Mouse (Mus musculus) WW6 (cell line): ENCODE data around the gene Ins2.
A peak's percentile ranks its signal among the peaks of the same experiment; 100 is the strongest.

Experiments
- DNase-seq: peaks from one replicate; pipeline ENCODE4 v3.0.0-alpha.2; 2013; ENCODE audit warnings: low read depth, low spot score

The Ins2 gene

GRCm38 (mm10) chr7:142743281-142743680 is at the start of gene Ins2:
TSS of gene Ins2 (minus strand) at chr7:142743381.
- DNase-seq: no peak

GRCm38 (mm10) chr7:142792650-142793275 is 49.6 kb upstream of the Ins2 start:
- DNase-seq: no peak

GRCm38 (mm10) chr7:142789667-142790066 is 46.5 kb upstream of the Ins2 start:
- DNase-seq: no peak

- DNase-seq: no peak
Measured at GRCm38 (mm10) chr7:142737772-142738171, 5.4 kb downstream of the Ins2 start.

- DNase-seq: no peak
Measured at GRCm38 (mm10) chr7:142736943-142737490, 6.2 kb downstream of the Ins2 start.

- no peak for DNase-seq
Measured at GRCm38 (mm10) chr7:142725973-142726372, 17.2 kb downstream of the Ins2 start.

- no peak for DNase-seq
Measured at GRCm38 (mm10) chr7:142720725-142721124, 22.5 kb downstream of the Ins2 start.

GRCm38 (mm10) chr7:142714783-142715498 is 28.2 kb downstream of the Ins2 start:
- peak; percentile 28 for DNase-seq

GRCm38 (mm10) chr7:142706873-142707272 is 36.3 kb downstream of the Ins2 start:
- no peak for DNase-seq

GRCm38 (mm10) chr7:142699334-142699860 is 43.8 kb downstream of the Ins2 start:
- no peak for DNase-seq

GRCm38 (mm10) chr7:142678611-142679010 is 64.6 kb downstream of the Ins2 start:
- DNase-seq: no peak

GRCm38 (mm10) chr7:142675644-142676043 is 67.5 kb downstream of the Ins2 start:
- DNase-seq: no peak

GRCm38 (mm10) chr7:142675141-142675540 is 68.0 kb downstream of the Ins2 start:
- no peak for DNase-seq

GRCm38 (mm10) chr7:142672120-142672519 is 71.1 kb downstream of the Ins2 start:
- DNase-seq: no peak

- no peak for DNase-seq
Measured at GRCm38 (mm10) chr7:142671067-142671466, 72.1 kb downstream of the Ins2 start.

GRCm38 (mm10) chr7:142669751-142670625 is 73.2 kb downstream of the Ins2 start, which contains the start of gene Gm49394:
TSS of gene Gm49394 (minus strand) at chr7:142669942.
- DNase-seq: no peak

GRCm38 (mm10) chr7:142668328-142668727 is 74.9 kb downstream of the Ins2 start:
- no peak for DNase-seq

- no peak for DNase-seq
Measured at GRCm38 (mm10) chr7:142667521-142667920, 75.7 kb downstream of the Ins2 start.

GRCm38 (mm10) chr7:142666659-142667058 is 76.5 kb downstream of the Ins2 start, which contains the start of gene Igf2:
TSS of gene Igf2 (minus strand) at chr7:142666816.
- DNase-seq: no peak

GRCm38 (mm10) chr7:142666109-142666508 is 77.1 kb downstream of the Ins2 start:
- no peak for DNase-seq

GRCm38 (mm10) chr7:142665364-142665763 is 77.8 kb downstream of the Ins2 start:
- DNase-seq: no peak
